Mouse (Mus musculus) frontal cortex, postnatal 14 days (tissue): Measurements from ENCODE around the gene Lpin2.

ENCODE experiments used
- DNase-seq, 2 experiments: peaks; one replicate each; pipeline ENCODE4 v3.0.0; 2022; ENCODE audit warnings: low spot score in 2 of 2

Gene Lpin2

DNA sequence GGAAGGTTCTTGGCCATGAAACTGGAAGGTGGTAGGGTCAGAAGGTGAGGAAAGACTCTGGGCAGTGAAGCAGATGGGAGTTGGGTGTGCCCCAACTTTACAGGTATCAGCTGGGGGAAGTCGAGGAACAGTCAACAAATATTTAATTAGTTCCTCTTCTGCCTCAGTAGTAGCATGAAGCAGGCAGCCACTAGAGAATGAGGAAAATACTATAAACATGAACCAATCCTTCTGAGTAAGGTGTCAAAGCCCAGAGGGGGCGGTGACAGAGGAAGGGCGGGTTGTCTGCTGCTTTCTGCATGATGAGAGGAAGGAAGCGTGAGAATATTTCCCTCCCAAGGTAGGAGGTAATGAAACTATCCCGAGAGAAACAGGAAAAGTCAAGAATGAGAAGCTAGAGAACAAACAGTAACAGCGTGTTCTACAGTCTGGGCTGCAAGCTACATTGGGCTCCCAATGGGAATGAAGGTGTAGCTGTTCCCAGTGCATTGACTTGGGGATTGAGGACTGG lies at the start of gene Lpin2:
Lpin2 (plus strand) TSS at position 350 of the 511 bp plus-strand sequence.
- DNase-seq, result no peak

DNA sequence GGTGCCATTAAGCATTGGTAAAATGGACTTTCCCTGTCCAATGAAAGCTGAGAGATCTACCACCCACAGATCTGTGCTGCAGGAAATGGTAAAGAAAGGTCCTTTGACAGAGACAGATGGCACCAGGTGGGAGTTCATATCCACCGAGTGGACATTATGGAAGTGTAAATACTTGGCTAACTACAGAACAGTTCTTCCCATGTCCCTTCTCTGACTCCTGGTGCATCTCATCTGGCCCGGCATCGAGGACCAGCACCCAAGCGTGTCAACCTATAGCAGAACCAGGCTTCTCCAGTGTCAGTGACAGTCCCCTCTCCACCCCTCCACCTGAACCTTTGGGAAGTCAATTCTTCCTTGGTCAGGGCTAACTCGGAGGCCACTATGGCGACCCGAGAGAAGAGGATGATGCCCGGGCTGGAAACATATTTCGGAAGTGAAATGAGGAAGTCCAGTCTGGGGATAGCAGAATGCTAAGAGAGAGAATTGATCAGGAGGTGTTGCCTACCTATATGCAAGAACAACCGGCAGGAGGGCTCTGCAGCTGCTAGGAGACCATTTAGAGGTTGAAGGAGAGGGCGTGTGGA lies 49.4 kb upstream of the Lpin2 start:
- DNase-seq, result no peak

- DNase-seq, result no peak
Measured at GRCm38 (mm10) chr17:71134441-71134955, 47.9 kb upstream of the Lpin2 start.

GRCm38 (mm10) chr17:71135108-71135507 lies 47.3 kb upstream of the Lpin2 start:
- no peak for DNase-seq

DNA sequence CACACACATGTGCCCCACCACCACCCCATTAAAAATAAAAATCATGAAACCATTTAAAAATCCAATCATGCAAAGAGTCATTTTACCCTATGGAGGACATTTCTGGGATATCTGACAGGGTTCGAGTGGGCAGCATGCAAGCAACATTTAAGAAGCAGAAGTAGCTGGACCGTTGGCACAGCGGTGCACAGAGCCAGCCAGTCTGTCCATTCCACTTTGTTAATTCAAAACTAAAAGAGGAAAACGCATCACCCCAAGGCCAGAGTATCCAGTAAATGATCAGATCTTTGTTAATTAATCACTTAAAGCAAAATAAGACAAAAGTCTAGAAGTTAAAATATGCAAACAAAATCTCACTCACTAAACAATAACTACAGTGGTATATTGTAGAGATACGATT lies 46.5 kb upstream of the Lpin2 start:
- DNase-seq, result no peak

GRCm38 (mm10) chr17:71136384-71137333 lies 45.7 kb upstream of the Lpin2 start:
- no peak for DNase-seq

DNA sequence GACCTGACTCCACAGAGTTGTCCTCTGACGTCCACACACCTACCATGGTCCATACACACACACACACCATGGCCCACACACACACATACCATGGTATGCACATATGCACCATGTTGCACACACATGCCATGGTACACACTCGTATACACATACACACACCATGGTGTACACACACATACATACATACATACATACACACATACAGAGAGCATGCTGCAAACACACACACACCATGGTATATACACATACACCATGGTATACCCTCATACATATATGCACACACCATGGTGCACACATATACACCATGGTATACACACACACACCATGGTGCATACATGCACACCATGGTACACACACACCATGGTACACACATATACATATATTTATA lies 45.0 kb upstream of the Lpin2 start:
- DNase-seq, result no peak

GRCm38 (mm10) chr17:71142068-71142467 lies 40.3 kb upstream of the Lpin2 start:
- DNase-seq, result no peak

DNA sequence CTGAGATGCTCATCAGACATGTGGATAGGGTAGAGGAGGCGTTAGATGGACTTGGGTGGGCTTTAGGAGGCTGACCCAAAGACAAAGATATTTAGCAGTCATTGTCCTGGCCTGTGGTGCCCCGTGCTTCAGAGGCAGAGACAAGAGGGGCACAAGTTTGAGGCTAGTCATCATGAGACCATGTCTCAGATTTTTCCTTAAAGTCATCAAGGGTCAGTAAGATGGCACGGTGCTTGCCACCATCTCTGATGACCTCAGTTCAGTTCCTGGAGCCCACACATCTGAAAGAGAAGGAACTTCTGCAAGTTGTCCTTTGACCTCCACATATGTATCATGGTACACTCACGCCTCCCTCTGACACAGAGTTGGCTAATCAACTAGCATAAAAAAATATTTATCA lies 39.2 kb upstream of the Lpin2 start:
- DNase-seq, result no peak

DNA sequence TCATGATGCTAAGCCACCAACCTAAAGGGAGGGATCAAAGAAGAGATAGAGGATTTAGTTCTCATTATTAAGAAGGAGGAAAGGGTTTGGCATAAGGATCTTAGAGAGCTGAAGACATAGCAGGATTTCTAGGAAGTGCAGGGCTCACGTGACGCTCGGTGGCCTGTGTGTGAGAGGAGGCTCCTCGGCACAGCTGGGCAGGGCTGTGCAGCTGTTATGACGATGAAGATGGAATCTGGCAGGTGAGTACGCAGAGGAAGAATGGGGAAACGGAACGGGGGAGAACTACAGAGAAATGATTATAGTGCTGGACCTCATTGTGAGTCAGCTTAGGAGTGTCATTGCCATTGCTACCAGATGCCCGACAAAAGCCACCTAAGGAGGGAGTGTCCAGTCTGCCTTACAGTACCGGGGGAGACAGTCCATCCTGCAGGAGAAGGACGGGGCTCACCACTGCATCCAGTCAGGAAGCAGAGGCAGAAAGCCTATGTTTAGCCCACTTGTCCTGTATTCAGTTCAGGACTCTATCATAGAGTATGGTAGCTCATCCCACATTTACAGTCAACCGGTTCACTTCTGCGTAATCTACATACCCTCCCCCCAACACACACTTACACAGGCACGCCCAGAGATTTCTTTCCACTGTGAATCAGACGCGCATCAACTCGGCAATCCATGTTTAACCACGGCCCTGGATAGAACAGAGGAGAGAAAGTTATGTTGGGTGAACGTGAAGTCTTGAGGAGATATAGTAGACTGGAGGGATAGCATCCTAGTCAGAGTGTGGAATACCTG lies 37.8 kb upstream of the Lpin2 start:
- no peak for DNase-seq

DNA sequence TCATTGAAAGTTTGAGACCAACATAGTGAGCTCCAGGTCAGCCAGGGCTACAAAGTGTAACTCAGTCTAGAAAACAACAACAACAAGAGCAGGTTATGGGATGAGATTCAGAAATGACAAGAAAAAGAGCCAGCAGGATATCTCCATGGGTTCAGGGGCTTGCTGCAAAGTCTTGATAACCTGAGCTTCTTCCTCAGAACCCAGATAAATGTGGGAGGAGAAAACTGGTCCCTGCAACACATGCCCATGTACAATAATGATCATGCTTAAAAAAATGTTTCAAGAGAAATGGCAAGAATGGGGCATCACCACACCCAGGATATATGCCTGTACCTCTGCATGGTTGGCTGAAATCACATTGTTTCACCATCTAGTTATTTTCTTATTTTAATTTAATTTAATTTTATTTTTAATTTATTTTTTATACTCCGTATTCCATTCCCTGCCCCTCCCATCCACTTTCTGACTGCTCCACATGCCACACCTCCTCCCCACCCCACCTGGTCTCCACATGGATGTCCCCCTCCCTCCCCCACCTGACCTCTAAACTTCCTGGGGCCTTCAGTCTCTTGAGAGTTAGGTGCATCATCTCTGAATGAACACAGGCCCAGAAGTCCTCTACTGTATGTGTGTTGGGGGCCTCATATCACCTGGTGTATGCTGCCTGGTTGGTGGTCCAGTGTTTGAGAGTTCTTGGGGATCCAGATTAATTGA lies 37.0 kb upstream of the Lpin2 start:
- DNase-seq, result no peak

GRCm38 (mm10) chr17:71153356-71153755 lies 29.0 kb upstream of the Lpin2 start:
- no peak for DNase-seq

DNA sequence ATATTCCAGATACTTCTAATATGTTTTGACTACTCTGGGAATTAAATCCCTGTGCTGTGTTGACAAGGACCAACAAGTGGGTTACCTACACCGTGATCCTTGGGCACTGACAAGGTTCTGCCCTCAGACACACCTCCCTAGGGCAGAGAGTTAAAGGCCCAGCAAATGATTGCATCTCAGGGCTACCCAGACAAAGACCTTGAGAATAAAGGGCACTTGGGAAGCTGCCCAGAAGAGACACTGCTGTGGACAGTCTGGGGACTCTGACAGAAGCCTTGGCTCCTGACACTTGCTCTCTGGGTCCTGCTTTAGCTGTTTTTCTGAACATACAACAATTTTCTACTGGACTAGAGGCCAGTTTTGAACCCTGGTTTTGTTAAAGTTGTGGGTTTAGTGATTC lies 27.1 kb upstream of the Lpin2 start:
- no peak for DNase-seq

DNA sequence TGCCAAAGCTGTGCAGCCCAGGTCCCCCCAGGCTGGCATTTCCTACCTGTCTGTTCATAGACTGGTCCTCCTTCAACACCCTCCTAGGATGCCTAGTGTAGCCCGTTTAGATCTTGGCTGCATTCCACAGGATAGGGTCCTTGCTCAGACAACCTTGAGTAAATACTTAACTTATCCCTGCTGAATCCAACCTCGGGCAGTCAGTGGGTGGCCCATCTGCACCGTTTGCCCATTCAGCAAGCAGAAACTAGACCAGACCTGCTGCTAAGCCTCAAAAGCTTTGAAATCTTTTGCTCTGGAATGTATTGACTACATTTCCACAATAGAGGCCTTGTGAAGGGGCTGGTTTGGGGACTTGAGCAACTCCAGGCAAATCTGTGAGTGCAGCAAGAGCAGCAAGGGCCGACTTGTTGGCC lies 23.2 kb upstream of the Lpin2 start:
- DNase-seq, result no peak

GRCm38 (mm10) chr17:71159720-71160119 lies 22.6 kb upstream of the Lpin2 start:
- no peak for DNase-seq

DNA sequence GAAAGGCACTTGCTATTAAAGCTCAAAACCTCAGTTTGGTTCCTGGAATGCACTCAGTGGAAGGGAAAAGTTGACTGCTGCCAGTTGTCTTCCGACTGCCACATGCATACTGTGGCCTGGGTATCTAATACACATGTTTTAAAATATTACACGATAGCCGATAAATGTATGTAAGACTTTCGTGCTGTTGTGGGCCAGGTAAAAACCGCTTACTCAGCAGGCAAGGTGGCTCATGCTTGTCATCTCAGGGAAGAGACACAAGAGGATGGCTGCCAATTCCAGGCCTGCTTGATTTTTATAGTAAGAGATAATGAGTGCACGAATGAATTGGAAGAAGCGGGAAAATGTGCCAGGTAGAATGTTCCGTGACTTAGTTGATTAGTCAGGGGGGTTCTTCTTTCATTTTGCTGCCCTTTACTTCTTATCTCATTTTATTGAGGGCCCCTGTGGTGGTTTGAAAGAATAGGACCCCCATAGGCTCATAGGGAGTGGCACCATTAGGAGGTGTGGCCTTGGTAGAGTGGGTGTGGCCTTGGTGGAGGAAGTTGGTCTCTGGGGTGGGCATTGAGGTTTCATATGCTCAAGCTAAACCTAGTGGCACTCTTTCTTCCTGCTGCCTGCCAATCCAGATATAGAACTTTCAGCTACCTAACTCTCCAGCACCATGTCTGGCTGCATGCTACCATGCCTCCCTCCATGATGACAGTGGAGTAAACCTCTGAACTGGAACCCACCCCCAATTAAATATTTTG lies 21.9 kb upstream of the Lpin2 start:
- DNase-seq, result no peak

GRCm38 (mm10) chr17:71164991-71165390 lies 17.4 kb upstream of the Lpin2 start:
- peak in 1 of 2 experiments; percentile 18 for DNase-seq

GRCm38 (mm10) chr17:71168205-71168815 lies 14.1 kb upstream of the Lpin2 start:
- no peak for DNase-seq

DNA sequence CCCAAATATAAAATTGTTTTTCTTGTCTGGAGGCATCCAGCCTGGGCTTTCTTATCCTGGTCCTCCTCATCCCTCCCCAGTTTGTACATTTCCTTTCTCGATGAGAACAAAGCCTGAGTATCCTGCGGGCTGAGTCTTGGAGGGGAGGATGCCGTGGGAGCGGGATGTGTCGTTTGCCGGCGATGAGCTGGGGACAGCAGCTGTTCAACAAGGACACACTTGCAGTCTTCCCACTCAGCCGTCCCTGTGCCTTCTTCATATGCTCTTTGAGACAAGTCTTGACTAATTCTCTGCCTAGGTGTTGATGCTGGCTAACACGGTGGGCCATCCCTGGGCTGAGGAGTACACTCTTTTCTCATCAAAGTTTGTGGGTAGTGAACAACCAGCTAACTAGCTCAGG lies 13.5 kb upstream of the Lpin2 start:
- no peak for DNase-seq

DNA sequence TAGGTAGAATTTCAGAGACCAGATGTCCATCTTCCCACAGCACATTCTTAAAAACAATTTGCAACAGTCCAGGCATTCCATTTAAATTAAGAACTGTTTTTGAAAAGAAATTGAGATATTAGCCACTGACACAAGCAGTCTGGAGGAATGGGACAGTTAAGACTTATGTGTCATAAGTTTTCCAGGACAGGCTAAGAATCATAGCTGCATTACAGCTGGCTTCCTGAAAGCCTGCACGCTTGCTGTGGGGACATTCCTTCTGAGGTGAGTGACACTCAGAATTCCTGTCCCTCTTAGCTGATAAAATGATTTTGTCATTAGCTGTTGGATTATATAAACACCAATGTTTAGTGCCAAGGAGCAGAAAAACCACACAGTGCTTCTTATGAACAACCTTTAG lies 12.7 kb upstream of the Lpin2 start:
- no peak for DNase-seq
